Mouse (Mus musculus) heart, adult 2 months (tissue): ENCODE measurements at regions not wholly inside any gene's neighbourhood (a gene's known extent, or its start where the extent isn't known, plus 50 kb on each side); places are given as distances from the start of the nearest gene placed in this dataset.

Experiments used
- DNase-seq, 2 experiments: peaks; one replicate each; pipeline ENCODE4 v3.0.0; 2021
- H3K27ac ChIP-seq: fragments of 200-600 bp; 2 replicates; pipeline ENCODE4 v1.8.1; 2022
- H3K27me3 ChIP-seq: fragments of 200-500 bp; 2 replicates; pipeline ENCODE4 v1.6.1; 2012; ENCODE audit warnings: mild to moderate bottlenecking, low read length, inconsistent platforms, mixed read lengths; ENCODE audit not compliant: control insufficient read depth, insufficient read depth
- H3K36me3 ChIP-seq: fragments of 200-500 bp; 2 replicates; pipeline ENCODE4 v1.6.1; 2012; ENCODE audit warnings: low read length, inconsistent platforms; ENCODE audit not compliant: control insufficient read depth, insufficient read depth
- H3K4me1 ChIP-seq: fragments of 200-500 bp; 2 replicates; pipeline ENCODE4 v1.6.1; 2011; ENCODE audit warnings: low read length; ENCODE audit not compliant: control insufficient read depth, insufficient read depth
- H3K4me3 ChIP-seq: fragments of 200-600 bp; 2 replicates; pipeline ENCODE4 v1.8.1; 2022
- H3K79me2 ChIP-seq: fragments of 200-500 bp; replicated peaks from 2 replicates; pipeline ENCODE4 v1.6.1; 2012; ENCODE audit warnings: mild to moderate bottlenecking, inconsistent platforms, low read length, moderate library complexity, mixed read lengths; ENCODE audit not compliant: control insufficient read depth, insufficient read depth
- H3K9ac ChIP-seq: fragments of 200-500 bp; 2 replicates; pipeline ENCODE4 v1.6.1; 2012; ENCODE audit warnings: low read depth, mild to moderate bottlenecking, control low read depth, inconsistent platforms, low read length, mixed read lengths
- CTCF ChIP-seq: fragments of 200-600 bp; IDR thresholded peaks from 2 replicates; pipeline ENCODE4 v1.8.1; 2022; ENCODE audit warnings: antibody characterized with exemption, mild to moderate bottlenecking, moderate library complexity
- EP300 ChIP-seq: fragments of 200-500 bp; IDR thresholded peaks from 2 replicates; pipeline ENCODE4 v1.6.1; 2011; ENCODE audit warnings: low read depth, low read length, control low read depth; ENCODE audit not compliant: insufficient read depth
- POLR2A ChIP-seq: fragments of 200-500 bp; IDR thresholded peaks from 2 replicates; pipeline ENCODE4 v1.6.1; 2011; ENCODE audit warnings: mild to moderate bottlenecking, low read depth, low read length, control low read depth; ENCODE audit not compliant: insufficient read depth
- WGBS: fragments of 180-500 bp; shearing (Covaris S2); methylation state at CpG from one replicate; pipeline ENCODE4 v1.1.7; 2018; 5-methylcytosine and 5-hydroxymethylcytosine counted together
- intact Hi-C: fragments of 180-260 bp; cut with DNase I; formaldehyde crosslinking; loops from one replicate; pipeline ENCODE4 v1.15.1; 2025

DNA sequence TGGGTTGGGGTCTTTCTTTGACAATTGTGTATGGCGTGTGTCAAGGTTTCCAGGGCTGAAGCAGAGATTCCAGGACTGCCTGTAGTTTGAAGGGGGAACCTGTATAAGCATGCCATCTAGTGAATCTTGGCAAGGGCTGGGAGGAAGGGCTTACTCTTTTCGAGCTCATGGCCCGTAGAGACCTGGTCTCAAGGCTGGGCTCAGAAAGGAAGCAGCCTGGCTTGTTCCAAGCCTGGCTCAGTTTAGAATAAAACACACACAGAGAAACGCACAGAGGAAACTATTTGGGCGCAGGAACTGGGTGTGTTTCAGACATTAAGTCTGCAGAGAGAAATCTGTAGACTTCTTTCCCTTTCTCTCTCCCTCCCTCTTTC, 192.8 kb downstream of the Fndc1 start:
- H3K27me3 ChIP-seq: no peaks in the 10 kb centered on the region
- H3K27ac ChIP-seq: peak overlapping the region; percentile 52
- DNase-seq: no peak
- 26% methylated on average over 5 of the region's 5 CpGs for WGBS
- H3K4me1 ChIP-seq: 0 out of 2 replicates have a peak, but pooled peaks cover 3% of the 10 kb centered on the region
- no peak for TF ChIP-seq EP300
- no peak for TF ChIP-seq POLR2A
- no peak for TF ChIP-seq CTCF
- no peaks in the 10 kb centered on the region for H3K79me2 ChIP-seq
- H3K36me3 ChIP-seq: no peaks in the 10 kb centered on the region
- intact Hi-C loops: no loop called here
- no peak overlapping the region for H3K4me3 ChIP-seq
- H3K9ac ChIP-seq: no peak overlapping the region

GRCm38 (mm10) chr17:7633382-7634290, 193.5 kb downstream of the Fndc1 start:
- no peaks in the 10 kb centered on the region for H3K36me3 ChIP-seq
- H3K27me3 ChIP-seq: no peaks in the 10 kb centered on the region
- DNase-seq: no peak
- TF ChIP-seq CTCF (no peak), EP300 (no peak), POLR2A (no peak)
- intact Hi-C loops: no loop called here
- H3K79me2 ChIP-seq: no peaks in the 10 kb centered on the region
- H3K27ac ChIP-seq: peak overlapping the region; percentile 52
- 38% methylated on average over 9 of the region's 9 CpGs for WGBS
- H3K4me1 ChIP-seq: 0 out of 2 replicates have a peak, but pooled peaks cover 3% of the 10 kb centered on the region
- no peak overlapping the region for H3K9ac ChIP-seq
- H3K4me3 ChIP-seq: no peak overlapping the region

GRCm38 (mm10) chr17:7625746-7626145, 201.4 kb downstream of the Fndc1 start:
- TF ChIP-seq POLR2A: no peak
- no peak for TF ChIP-seq CTCF
- TF ChIP-seq EP300: no peak
- no peaks in the 10 kb centered on the region for H3K27me3 ChIP-seq
- H3K79me2 ChIP-seq: no peaks in the 10 kb centered on the region
- intact Hi-C loops: no loop called here
- no peaks in the 10 kb centered on the region; the same call in 1 of the 2 replicates for H3K4me1 ChIP-seq
- H3K9ac ChIP-seq: no peak overlapping the region
- WGBS: 64% methylated on average over 3 of the region's 3 CpGs
- H3K36me3 ChIP-seq: no peaks in the 10 kb centered on the region
- DNase-seq: peak; percentile 49 to 61
- no peak overlapping the region for H3K4me3 ChIP-seq
- no peak overlapping the region; the same call in 1 of the 2 replicates for H3K27ac ChIP-seq

DNA sequence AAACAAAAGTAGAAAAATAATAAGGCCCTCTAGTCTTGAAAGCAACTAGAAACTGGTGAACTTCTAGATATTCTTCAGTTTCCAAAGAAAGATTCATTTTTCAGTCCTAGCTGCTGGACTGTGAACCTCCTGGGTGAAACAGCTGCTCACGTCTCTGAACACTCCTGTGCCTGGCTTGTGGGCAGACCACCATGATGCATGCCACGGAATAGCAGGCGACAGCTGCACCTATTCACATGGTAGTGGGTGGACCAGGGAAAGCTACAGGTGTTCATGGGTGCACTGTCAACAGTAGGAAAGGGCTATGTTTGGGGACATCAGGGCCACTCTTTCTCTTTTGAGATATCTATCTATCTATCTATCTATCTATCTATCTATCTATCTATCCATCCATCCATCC, 203.7 kb downstream of the Fndc1 start:
- Histone ChIP-seq H3K4me1 (peaks cover 1% of the 10 kb centered on the region; the same call in 1 of the 2 replicates), H3K27ac (no peak overlapping the region), H3K79me2 (no peaks in the 10 kb centered on the region), H3K27me3 (no peaks in the 10 kb centered on the region), H3K4me3 (no peak overlapping the region), H3K36me3 (no peaks in the 10 kb centered on the region), H3K9ac (no peak overlapping the region)
- DNase-seq: no peak
- TF ChIP-seq POLR2A: no peak
- TF ChIP-seq CTCF: no peak
- no peak for TF ChIP-seq EP300
- whole genome bisulfite sequencing: 83% methylated on average over 3 of the region's 3 CpGs
- intact Hi-C loops: no loop called here

DNA sequence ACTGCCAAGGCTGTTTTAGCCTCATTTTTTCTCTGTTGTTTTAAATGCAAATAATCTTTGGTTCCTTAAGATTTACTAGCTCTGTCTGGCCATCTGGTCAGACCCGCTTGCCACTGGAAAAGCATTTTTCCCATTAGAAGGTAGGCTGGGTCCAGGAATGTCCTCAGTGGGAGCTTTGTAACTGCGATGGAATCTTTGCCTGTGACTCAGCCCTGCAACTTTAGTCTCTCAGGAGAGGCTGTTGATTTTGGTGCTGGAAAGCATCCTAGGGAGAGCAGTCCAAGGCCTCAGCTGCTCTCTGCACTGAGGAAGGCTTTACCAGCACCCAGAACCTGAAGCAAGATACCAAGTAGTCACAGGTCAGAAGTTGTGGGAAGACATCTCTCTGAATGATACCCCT, 205.8 kb downstream of the Fndc1 start:
- no peak overlapping the region for H3K4me3 ChIP-seq
- intact Hi-C loops: no loop called here
- no peaks in the 10 kb centered on the region for H3K36me3 ChIP-seq
- no peaks in the 10 kb centered on the region for H3K79me2 ChIP-seq
- H3K27ac ChIP-seq: peak overlapping the region; percentile 53
- TF ChIP-seq CTCF (no peak), POLR2A (no peak), EP300 (peak; percentile 36; the same call in 1 of the 2 replicates)
- H3K9ac ChIP-seq: no peak overlapping the region
- peaks cover 1% of the 10 kb centered on the region; the same call in 1 of the 2 replicates for H3K4me1 ChIP-seq
- no peaks in the 10 kb centered on the region for H3K27me3 ChIP-seq
- DNase-seq: peak; percentile 38 to 64
- WGBS: 69% methylated on average over 2 of the region's 2 CpGs

DNA sequence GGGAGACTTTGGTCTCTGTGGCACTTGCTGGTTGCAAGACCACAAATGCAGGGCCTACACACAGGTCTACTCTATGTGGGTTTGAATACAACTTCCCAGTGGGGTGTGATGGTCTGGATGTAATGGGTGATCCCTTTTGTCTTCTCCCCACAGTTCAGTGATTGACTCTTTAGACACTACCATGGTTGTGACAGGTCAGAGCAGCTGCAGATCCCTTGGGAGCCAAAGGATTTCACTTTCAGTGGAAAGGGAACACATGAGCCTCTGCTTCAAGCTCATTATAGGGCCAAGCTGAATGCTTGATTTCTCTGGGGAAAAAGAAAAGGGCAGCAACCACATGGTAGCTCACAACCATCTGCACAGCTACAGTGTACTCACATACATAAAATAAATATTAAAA, 206.9 kb downstream of the Fndc1 start:
- Histone ChIP-seq H3K9ac (no peak overlapping the region), H3K4me3 (no peak overlapping the region), H3K4me1 (peaks cover 1% of the 10 kb centered on the region; the same call in 1 of the 2 replicates), H3K36me3 (no peaks in the 10 kb centered on the region), H3K27me3 (no peaks in the 10 kb centered on the region), H3K79me2 (no peaks in the 10 kb centered on the region), H3K27ac (no peak overlapping the region; the same call in 1 of the 2 replicates)
- intact Hi-C loops: no loop called here
- DNase-seq: no peak
- TF ChIP-seq POLR2A (no peak), EP300 (no peak), CTCF (no peak)
